Mouse (Mus musculus): Measurements from ENCODE around the gene Gm11116.
"Not testable (repeated sequence)": the region's sequence is repeated elsewhere in the genome, so short reads cannot be mapped to it uniquely, and the experiment has no call there.

The Gm11116 gene

DNA sequence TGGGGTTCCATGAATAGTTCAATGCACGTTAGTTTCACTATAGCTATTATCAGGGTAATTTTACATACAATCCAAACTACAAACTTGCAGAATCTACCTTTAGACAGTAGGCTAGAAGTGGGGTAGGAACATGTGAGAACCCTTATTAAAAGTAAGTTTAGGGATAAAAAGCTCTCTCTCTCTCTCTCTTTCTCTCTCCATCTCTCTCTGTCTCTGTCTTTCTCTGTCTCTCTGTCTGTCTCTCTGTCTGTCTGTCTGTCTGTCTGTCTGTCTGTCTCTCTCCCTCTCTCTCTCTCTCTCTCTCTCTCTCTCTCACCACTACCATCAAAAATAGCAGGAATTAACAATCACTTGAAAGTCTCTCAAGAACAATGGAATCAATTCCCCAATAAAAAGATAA is at the start of gene Gm11116:
Gene Gm11116 (minus strand): TSS at position 101 of the 400 bp plus-strand sequence.
- DNase-seq (ENCODE audit: extremely low read depth, insufficient read length, low spot score): no peak

DNA sequence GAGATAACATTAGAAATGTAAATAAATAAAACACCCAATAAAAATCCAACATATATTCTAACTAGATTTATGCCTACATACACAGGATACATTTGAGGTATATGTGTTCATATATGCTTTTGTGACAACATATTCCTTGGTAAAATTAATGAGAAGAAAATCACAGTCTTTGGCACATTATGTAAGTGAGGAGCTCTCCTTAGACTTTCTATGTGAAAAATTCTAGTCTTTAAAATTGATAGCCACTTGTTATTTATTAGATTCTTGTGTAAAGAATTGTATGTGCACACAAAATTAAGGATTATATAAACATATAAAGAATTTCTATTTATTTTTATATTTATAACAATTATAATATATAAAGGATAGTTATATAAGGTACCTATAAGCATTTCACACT is 42.7 kb upstream of the Gm11116 start, which contains the start of gene Gm11115:
Gene Gm11115 (minus strand): TSS at position 101 of the 400 bp plus-strand sequence.
- DNase-seq (ENCODE audit: extremely low read depth, insufficient read length, low spot score): no peak

DNA sequence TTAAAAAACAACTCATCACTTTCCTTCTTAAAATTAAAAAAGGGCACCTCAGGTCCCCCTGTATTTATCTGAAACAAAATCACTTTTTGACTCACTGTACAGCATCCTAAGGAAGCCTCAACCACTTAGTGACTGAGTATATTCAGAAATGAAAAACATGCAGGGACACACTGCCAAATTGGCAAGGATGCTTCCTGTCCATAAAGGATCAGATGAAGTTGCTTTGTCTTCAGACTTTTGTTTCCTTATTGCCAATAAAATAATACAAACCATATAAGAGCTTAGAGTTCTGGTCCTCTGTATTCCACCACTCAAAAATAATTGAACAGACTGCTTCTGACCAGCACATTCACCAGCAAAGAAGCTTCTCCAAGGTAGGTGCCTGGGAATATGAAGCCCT is 25.1 kb downstream of the Gm11116 start, which contains the start of gene Smr2:
Gene Smr2 (plus strand): TSS at position 301 of the 400 bp plus-strand sequence.
- DNase-seq (ENCODE audit: extremely low read depth, insufficient read length, low spot score): not testable (repeated sequence)
